ENCODE assay signal across 8 mouse cellular contexts in the genomic region with DNA sequence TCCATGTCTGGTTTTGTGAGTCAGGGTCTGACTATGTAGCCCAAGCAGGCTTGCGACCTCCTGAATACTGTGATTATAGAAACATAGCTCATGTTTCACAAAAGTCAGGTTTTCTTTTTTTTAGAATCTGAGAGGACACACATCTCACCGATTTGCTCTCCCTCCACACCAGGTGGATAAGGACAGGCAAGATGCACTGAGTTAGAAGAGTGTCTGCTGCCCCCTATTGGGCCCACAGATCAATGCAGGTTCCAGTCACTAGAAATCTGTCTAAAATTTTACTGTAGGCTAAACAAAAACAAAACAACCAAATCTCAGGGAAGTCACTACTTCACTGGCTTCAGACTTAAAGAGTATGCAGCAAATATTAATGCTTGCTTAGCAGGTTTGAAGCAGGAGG. TPM values are rescaled to one million over a fixed set of nuclear protein-coding genes. Genes with fewer than 3 reads are reported as not detected.
DNase-seq lines count a peak whose midpoint lies in the region; ATAC-seq lines count a peak whose summit lies in the region.

No protein-coding gene starts in this region.

- H3K9me3 ChIP-seq in heart, embryonic 10.5 days: no peaks in the 10 kb centered on the region
- no peaks in the 10 kb centered on the region for H3K9me3 ChIP-seq in kidney, embryonic 14.5 days (ENCODE audit: control insufficient read depth, low read length)

- no peak overlapping the region for H3K27ac ChIP-seq in heart, embryonic 10.5 days
- H3K27ac ChIP-seq in kidney, embryonic 14.5 days (ENCODE audit: low read depth, low read length): no peak overlapping the region

- 76% methylated on average over 2 of the region's 2 CpGs for WGBS in heart, embryonic 10.5 days
- 47% methylated on average over 2 of the region's 2 CpGs for WGBS in kidney, embryonic 14.5 days

- no peak overlapping the region for H3K4me2 ChIP-seq in kidney, embryonic 14.5 days (replicated peaks; ENCODE audit: low read depth, low read length)

- peaks cover 24% of the 10 kb centered on the region for H3K36me3 ChIP-seq in heart, embryonic 10.5 days
- peaks cover 9% of the 10 kb centered on the region; the same call in 1 of the 2 replicates for H3K36me3 ChIP-seq in kidney, embryonic 14.5 days (ENCODE audit: control insufficient read depth, insufficient read depth, low read length)

- H3K4me3 ChIP-seq in heart, embryonic 10.5 days: no peak overlapping the region
- H3K4me3 ChIP-seq in kidney, embryonic 14.5 days (ENCODE audit: low read length): no peak overlapping the region

- H3K27me3 ChIP-seq in heart, embryonic 10.5 days (ENCODE audit: insufficient read depth, poor library complexity, severe bottlenecking): no peaks in the 10 kb centered on the region
- no peaks in the 10 kb centered on the region for H3K27me3 ChIP-seq in kidney, embryonic 14.5 days (ENCODE audit: control insufficient read depth, insufficient read depth, low read length)

- peak; percentile 43; the same call in 1 of the 2 replicates for ATAC-seq in kidney, embryonic 14.5 days (ENCODE audit: low FRiP score, low TSS enrichment)

- no peak overlapping the region for H3K9ac ChIP-seq in kidney, embryonic 14.5 days (ENCODE audit: low read depth, low read length)

- peak; percentile 52 for DNase-seq in heart, postnatal 4 days
- no peak for DNase-seq in heart, embryonic 10.5 days (ENCODE audit: low spot score)
- DNase-seq in urinary bladder, postnatal 36 days (ENCODE audit: low spot score in 2 of 2): peak; percentile 20 to 27
- no peak for DNase-seq in urinary bladder, postnatal 25 days (ENCODE audit: low spot score)
- peak; percentile 68 for DNase-seq in cerebellum, adult 9-10 months
- peak; percentile 17 to 55 for DNase-seq in natural killer cell, adult 2 months (ENCODE audit: low spot score in 2 of 2)
- DNase-seq in yolk sac, embryonic 10.5 days (ENCODE audit: low spot score): no peak

- H3K4me1 ChIP-seq in heart, embryonic 10.5 days: no peaks in the 10 kb centered on the region
- no peaks in the 10 kb centered on the region for H3K4me1 ChIP-seq in kidney, embryonic 14.5 days (ENCODE audit: control insufficient read depth, insufficient read depth, low read length)

RNA-seq across cellular contexts. Expression of gene Bcl2, which starts 21.5 kb away (rescaled TPM):
- 10 to 100 TPM; 13.6 to 16.0 TPM for total RNA-seq in heart, postnatal 4 days (2021)
- 12.1 and 15.0 TPM in 2 replicates for polyA plus RNA-seq in heart, embryonic 10.5 days (2016; fragmentation: Nextera tagmentation; extraction: Ambion mirVana)
- polyA plus RNA-seq in kidney, embryonic 14.5 days (2014; fragmentation: Nextera tagmentation; extraction: Ambion mirVana): 20.9 and 21.2 TPM in 2 replicates

RNA-seq across cellular contexts. Expression of gene Kdsr, which starts 23.9 kb away (rescaled TPM):
- 1 to 10 TPM; 7.8 to 9.7 TPM for total RNA-seq in heart, postnatal 4 days (2021)
- polyA plus RNA-seq in heart, embryonic 10.5 days (2016; fragmentation: Nextera tagmentation; extraction: Ambion mirVana): 7.5 and 7.7 TPM in 2 replicates
- 8.7 and 14.8 TPM in 2 replicates for polyA plus RNA-seq in kidney, embryonic 14.5 days (2014; fragmentation: Nextera tagmentation; extraction: Ambion mirVana)

Comparison
In these comparisons a context has a peak if more than half of its experiments do, and no peak if none do; other contexts are left out.
1. DNase-seq: peak in heart, postnatal 4 days (single experiment), urinary bladder, postnatal 36 days (2 of 2), cerebellum, adult 9-10 months (single experiment) and natural killer cell, adult 2 months (2 of 2); none in heart, embryonic 10.5 days (single experiment), urinary bladder, postnatal 25 days (single experiment) and yolk sac, embryonic 10.5 days (single experiment).